Mouse (Mus musculus): ENCODE results near the gene Olfr1532-ps1.
"Not testable (repeated sequence)": the region's sequence is repeated elsewhere in the genome, so short reads cannot be mapped to it uniquely, and the experiment has no call there.

The Olfr1532-ps1 gene

DNA sequence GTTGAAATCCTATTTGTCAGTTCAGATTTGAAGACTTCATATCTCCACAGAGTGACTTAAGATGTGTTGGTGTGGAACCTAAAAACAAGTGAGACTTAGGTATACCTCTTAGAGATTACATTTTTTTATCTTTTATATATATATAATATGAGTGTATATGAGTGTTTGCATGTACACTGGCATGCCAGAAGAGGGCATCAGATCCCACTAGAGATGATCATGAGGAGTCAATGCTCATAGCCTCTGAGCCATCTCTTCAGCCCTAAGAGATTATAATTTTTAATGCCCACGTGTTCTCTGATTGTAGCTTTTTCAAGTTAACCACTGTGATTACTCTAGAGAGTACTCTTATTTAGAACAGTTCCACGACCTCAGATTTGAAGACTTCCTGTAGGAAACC lies at the start of gene Olfr1532-ps1:
TSS of gene Olfr1532-ps1 (plus strand) at position 326 of the 400 bp plus-strand sequence.
- DNase-seq (ENCODE audit: low read depth, low spot score), result no peak

DNA sequence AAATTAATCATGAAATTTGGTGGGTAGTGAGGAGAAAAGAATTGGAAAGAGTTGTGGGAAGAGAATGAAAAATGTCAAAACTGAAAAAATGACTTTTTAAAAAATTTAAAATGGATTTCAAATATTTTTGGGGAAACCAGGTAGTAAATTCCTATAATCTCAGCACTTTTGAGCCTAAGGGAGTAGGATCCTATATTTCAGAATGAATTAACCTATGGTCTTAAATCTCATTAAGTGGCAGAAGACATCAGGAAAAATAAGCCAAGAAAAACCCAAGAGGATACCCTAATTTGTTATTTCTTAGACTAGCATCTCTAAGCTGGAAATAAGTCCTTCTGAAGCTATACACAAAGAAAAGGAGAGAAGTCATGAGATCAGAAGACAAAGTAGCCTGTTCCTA lies 44.9 kb upstream of the Olfr1532-ps1 start, which contains the start of gene Olfr704:
TSS of gene Olfr704 (plus strand) at position 301 of the 400 bp plus-strand sequence.
- DNase-seq (ENCODE audit: low read depth, low spot score), result no peak

DNA sequence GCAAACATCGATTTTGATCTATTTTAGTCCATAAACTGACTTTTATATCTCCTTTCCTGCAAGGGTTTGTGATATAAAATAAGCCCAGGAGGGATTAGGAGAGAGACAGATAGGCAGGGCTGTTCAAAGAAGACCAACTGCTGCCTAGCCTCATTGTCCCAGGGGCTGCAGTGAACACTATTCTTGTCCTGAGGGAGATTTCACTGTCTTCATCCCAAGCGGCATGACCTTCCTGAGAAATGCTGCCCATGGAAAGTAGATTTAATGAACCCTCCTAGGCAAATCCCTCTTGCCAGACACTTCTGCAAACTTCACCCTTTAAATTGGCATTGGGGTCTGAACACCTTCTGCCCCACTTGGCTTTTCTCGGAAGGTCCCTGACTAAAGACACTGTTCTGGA lies 31.0 kb upstream of the Olfr1532-ps1 start, which contains the start of gene Olfr705:
TSS of gene Olfr705 (minus strand) at position 101 of the 400 bp plus-strand sequence.
- DNase-seq (ENCODE audit: low read depth, low spot score), result no peak

GRCm38 (mm10) chr7:106888062-106888461 lies 19.7 kb upstream of the Olfr1532-ps1 start, which contains the start of gene Olfr706:
Gene Olfr706 (minus strand): TSS chr7:106888162.
- DNase-seq (ENCODE audit: low read depth, low spot score), result no peak

DNA sequence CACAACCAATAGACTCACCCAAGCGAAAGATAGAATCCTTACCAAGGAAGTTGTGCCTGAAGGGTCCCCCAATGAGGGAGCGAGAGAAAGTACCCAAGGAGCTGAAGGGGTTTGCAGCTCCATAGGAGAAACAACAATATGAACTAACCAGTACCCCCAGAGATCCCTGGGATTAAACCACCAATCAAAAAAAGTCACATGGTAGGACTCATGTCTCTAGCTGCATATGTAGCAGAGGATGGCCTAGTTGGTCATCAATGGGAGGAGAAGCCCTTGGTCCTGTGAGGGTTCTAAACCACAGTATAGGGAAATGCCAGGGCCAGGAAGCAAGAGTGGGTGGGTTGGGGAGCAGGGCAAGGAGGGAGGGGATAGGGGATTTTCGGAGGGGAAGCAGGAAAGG lies 6.7 kb upstream of the Olfr1532-ps1 start, which contains the start of gene Olfr707:
TSS of gene Olfr707 (minus strand) at position 101 of the 400 bp plus-strand sequence.
- DNase-seq (ENCODE audit: low read depth, low spot score), result not testable (repeated sequence)

- not testable (repeated sequence) for DNase-seq (ENCODE audit: low read depth, low spot score)
These were observed 13.2 kb downstream of the Olfr1532-ps1 start for GRCm38 (mm10) chr7:106920961-106921360.

DNA sequence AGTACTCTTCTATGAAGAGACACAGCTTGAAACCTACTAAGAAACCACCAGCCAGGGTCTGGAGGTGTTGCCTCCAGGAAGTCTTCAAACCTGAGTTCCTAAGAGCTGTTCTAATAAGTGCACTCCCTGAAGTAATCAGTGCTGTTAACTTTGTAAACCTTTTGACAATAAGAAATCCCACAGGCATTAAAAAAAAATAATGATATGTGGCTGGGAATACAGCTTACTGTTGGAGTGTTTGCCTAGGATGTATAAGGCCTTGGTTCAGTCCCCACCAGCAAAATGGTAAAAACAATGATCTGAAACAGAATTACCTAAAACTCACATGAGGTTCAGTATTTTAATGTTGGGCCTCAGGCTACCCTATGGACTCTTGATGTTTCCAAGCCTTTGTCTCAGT lies 24.3 kb downstream of the Olfr1532-ps1 start, which contains the start of gene Olfr709-ps1:
TSS of gene Olfr709-ps1 (minus strand) at position 101 of the 400 bp plus-strand sequence.
- no peak for DNase-seq (ENCODE audit: low read depth, low spot score)

- no peak for DNase-seq (ENCODE audit: low read depth, low spot score)
These were observed 40.4 kb downstream of the Olfr1532-ps1 start, which contains the start of gene Olfr710 for GRCm38 (mm10) chr7:106948212-106948611. Gene Olfr710 (minus strand): TSS chr7:106948312.

DNA sequence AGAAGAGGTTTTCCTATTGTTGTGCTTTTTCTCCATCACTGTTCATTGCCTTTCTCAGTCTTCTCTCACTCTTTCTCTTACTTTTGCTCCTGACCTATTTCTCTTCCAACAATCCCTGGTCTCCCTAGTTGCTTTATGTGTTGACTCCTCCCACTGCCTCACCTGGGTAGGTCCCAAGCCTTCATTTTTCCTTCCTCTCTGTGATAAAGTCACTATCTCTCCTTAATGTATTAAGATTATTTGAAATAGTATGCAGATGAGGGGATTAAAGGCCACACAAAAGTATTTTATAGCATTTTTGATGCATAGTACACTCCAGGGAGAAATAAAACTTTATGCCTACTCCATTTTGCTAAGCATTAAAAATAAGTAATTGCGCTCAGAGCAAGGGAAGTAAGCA lies 56.0 kb downstream of the Olfr1532-ps1 start, which contains the start of gene Olfr6:
TSS of gene Olfr6 (minus strand) at position 101 of the 400 bp plus-strand sequence.
- no peak for DNase-seq (ENCODE audit: low read depth, low spot score)

All from retina, postnatal 7 days (tissue).